Mouse (Mus musculus) G1E (cell line): ENCODE measurements around the gene Maats1.

ENCODE experiments used
- CTCF ChIP-seq: IDR thresholded peaks from 2 replicates; pipeline ENCODE4 v1.5.1; 2012; ENCODE audit warnings: low read depth, low read length, inconsistent platforms, mixed read lengths
- GATA1 ChIP-seq: IDR thresholded peaks from 2 replicates; pipeline ENCODE4 v1.6.1; 2012; ENCODE audit warnings: borderline replicate concordance, low read length, inconsistent platforms, mixed read lengths

DNA sequence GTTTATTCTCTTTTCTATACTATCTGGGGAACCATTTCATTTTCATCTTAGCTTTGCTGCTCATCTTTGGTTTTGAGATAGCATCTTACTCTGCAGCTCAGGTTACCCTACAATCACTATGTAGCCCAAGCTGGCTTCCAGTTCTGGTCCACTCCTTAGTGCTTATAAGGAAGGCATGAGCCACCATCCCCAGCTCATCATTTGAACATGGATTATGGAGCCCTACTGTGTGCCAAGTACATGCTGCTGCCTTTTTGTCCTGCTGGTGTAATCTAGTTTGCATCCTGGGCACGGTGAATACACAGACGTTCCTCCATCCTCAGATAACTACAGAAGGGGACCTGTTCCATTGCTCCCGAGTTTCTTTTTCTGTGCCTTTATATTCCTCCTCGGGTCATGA lies 30.9 kb upstream of the Maats1 start:
- TF ChIP-seq CTCF: no peak
- TF ChIP-seq GATA1: no peak
